Mouse (Mus musculus) embryonic facial prominence, embryonic 11.5 days (tissue): Measurements from ENCODE around the gene Aco1. TPM values are rescaled to one million over a fixed set of nuclear protein-coding genes. Genes with fewer than 3 reads are reported as not detected.

Experiments used
- ATAC-seq: fragments of 200-750 bp; cut with Nextera tagmentation; replicated peaks from 2 replicates; pipeline ENCODE4 v1.8.0; 2017; ENCODE audit warnings: low read depth; ENCODE audit not compliant: insufficient number of reproducible peaks, low FRiP score, low TSS enrichment
- DNase-seq: peaks from one replicate; pipeline ENCODE4 v3.0.0-alpha.2; 2015; ENCODE audit warnings: low spot score
- H3K27ac ChIP-seq: fragments of 300-500 bp; sonication (generic); replicated peaks from 2 replicates; pipeline ENCODE4 v1.5.1; 2014; ENCODE audit warnings: mild to moderate bottlenecking, low read depth, low read length, control low read depth
- H3K27me3 ChIP-seq: fragments of 300-500 bp; sonication (generic); 2 replicates; pipeline ENCODE4 v1.6.1; 2014; ENCODE audit warnings: mild to moderate bottlenecking, low read length, moderate library complexity, mixed read lengths; ENCODE audit not compliant: control insufficient read depth, insufficient read depth
- H3K36me3 ChIP-seq: fragments of 300-500 bp; sonication (generic); replicated peaks from 2 replicates; pipeline ENCODE4 v1.6.1; 2014; ENCODE audit warnings: low read depth, mild to moderate bottlenecking, low read length, moderate library complexity, mixed read lengths; ENCODE audit not compliant: control insufficient read depth, insufficient read depth
- H3K4me1 ChIP-seq: fragments of 300-500 bp; sonication (generic); 2 replicates; pipeline ENCODE4 v1.6.1; 2014; ENCODE audit warnings: low read length, mixed read lengths; ENCODE audit not compliant: control insufficient read depth, insufficient read depth
- H3K4me2 ChIP-seq: fragments of 300-500 bp; sonication (generic); 2 replicates; pipeline ENCODE4 v1.6.1; 2014; ENCODE audit warnings: low read depth, mild to moderate bottlenecking, control low read depth, low read length, moderate library complexity
- H3K4me3 ChIP-seq: fragments of 300-500 bp; sonication (generic); 2 replicates; pipeline ENCODE4 v1.5.1; 2014; ENCODE audit warnings: low read depth, low read length, control low read depth
- H3K9ac ChIP-seq: fragments of 300-500 bp; sonication (generic); replicated peaks from 2 replicates; pipeline ENCODE4 v1.6.1; 2014; ENCODE audit warnings: mild to moderate bottlenecking, control low read depth, low read length
- H3K9me3 ChIP-seq: fragments of 300-500 bp; sonication (generic); replicated peaks from 2 replicates; pipeline ENCODE4 v1.6.1; 2016; ENCODE audit warnings: mild to moderate bottlenecking, low read length, inconsistent platforms, mixed read lengths; ENCODE audit not compliant: control insufficient read depth
- WGBS: fragments of 180-500 bp; shearing (Covaris S2); extraction: QIAGEN DNeasy Blood & Tissue Kit; methylation state at CpG from one replicate; pipeline ENCODE4 v1.1.7; 2014; 5-methylcytosine and 5-hydroxymethylcytosine counted together
- polyA plus RNA-seq: library from polyadenylated mRNA; unstranded; fragments of >200 nt; fragmentation: Nextera tagmentation; extraction: Ambion mirVana; gene quantifications from 2 replicates; pipeline ENCODE4 v1.2.1, GENCODE M21; 2014

The Aco1 gene
- polyA plus RNA-seq, 1 experiment from 2014 or later, result 62.8 TPM

DNA sequence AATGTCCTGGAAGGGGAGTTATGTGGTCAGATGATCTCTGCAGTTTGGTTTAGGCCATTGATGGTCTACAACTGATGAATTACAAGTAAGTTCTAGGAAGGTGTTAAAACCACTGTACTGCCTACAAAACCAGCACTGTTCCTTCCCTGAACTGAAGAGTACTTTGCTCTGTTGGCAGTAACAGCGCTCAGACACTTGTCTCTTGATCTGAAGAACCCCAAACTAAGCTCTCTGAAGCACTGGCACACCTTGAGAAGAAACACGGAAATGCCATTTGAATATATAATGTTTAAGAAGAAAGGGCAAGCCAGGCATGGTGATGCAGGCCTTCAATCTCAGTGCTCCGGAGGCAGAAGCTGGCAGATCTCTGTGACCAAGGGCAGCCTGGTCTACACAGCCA lies 61.5 kb downstream of the Aco1 start:
- DNase-seq, result no peak
- 94% methylated on average over 3 of the region's 3 CpGs for WGBS
- Histone ChIP-seq H3K4me3 (no peak overlapping the region), H3K9ac (no peak overlapping the region), H3K36me3 (no peaks in the 10 kb centered on the region), H3K27me3 (no peaks in the 10 kb centered on the region), H3K27ac (no peak overlapping the region), H3K9me3 (no peaks in the 10 kb centered on the region), H3K4me1 (no peaks in the 10 kb centered on the region), H3K4me2 (no peak overlapping the region)
- no peak for ATAC-seq

DNA sequence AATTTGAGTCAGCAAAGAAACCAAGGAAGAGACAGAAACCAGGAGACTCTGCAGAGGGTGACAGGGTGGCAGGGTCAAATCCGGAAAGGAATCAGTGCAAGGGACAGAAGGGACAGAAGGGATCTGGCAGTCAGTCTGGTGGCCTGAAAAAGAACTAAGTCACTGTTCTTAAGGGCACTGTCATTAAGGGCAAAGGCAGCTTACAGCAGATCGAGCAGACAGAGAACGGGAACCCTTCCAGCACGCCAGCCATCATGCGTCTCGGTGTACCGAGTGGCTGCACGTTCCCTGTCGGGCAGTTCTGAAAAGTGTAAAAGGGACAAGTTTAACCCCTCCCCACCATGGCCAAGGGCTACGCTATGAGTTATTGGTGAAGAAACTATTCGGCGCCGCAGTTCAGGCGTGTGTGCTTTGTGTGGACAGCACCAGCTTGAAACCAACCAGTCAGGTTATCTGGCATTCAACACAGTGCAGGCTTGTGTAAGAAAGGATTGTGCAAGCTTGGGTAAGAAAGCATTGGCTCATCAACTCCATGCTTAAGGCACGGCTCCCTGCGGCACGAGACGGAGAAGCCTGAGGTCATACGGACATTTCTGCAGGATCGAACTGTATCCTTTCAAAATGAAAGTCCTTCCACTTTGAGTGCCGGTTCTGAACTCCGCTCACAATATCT lies 62.5 kb downstream of the Aco1 start:
- no peak overlapping the region for H3K9ac ChIP-seq
- no peak overlapping the region for H3K4me2 ChIP-seq
- H3K4me1 ChIP-seq, result no peaks in the 10 kb centered on the region
- WGBS, result 93% methylated on average over 22 of the region's 22 CpGs
- no peaks in the 10 kb centered on the region for H3K27me3 ChIP-seq
- no peaks in the 10 kb centered on the region for H3K36me3 ChIP-seq
- no peak overlapping the region for H3K27ac ChIP-seq
- no peaks in the 10 kb centered on the region for H3K9me3 ChIP-seq
- H3K4me3 ChIP-seq, result no peak overlapping the region
- ATAC-seq, result no peak
- no peak for DNase-seq

DNA sequence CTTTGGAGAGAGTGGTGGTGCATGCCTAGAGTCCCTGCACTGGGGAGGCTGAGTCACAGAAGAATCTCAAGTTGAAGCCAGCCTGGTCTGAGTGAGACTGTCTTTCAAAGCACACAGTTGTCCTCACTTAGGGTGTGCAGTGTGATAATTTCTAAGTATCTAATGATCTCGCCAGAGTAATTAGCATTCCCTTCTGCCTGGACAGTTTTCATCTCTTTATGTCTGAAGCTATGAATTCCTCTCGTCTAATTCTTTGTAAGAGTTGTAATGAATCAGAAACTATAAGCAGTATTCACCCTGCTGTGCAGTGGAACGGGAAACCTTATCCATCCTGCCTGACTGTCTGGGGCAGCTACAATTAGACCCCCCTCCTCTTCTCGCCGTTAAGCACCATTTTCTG lies 64.8 kb downstream of the Aco1 start:
- no peak overlapping the region for H3K27ac ChIP-seq
- 70% methylated on average over 5 of the region's 5 CpGs for WGBS
- ATAC-seq, result no peak

DNA sequence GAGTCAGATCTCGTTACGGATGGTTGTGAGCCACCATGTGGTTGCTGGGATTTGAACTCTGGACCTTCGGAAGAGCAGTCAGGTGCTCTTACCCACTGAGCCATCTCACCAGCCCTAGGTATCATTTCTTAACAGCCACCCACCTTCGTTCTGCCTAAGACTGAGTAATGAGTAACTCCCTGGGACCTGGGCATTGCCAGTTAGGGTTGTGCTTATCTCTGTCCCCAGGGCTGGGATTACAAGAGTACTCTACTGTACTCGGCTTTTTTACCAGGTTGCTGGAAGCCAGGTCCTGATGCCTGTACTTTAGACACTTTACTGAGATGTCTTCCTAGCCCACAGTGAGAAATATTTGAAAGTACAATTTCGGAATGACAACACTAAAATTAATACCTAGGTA lies 69.3 kb downstream of the Aco1 start:
- no peak for ATAC-seq
- no peak overlapping the region for H3K27ac ChIP-seq
- H3K9ac ChIP-seq, result no peak overlapping the region
- H3K27me3 ChIP-seq, result no peaks in the 10 kb centered on the region
- H3K36me3 ChIP-seq, result no peaks in the 10 kb centered on the region
- WGBS, result 96% methylated on average over 4 of the region's 6 CpGs
- no peak for DNase-seq
- no peak overlapping the region for H3K4me2 ChIP-seq
- no peak overlapping the region for H3K4me3 ChIP-seq
- no peaks in the 10 kb centered on the region for H3K4me1 ChIP-seq
- no peaks in the 10 kb centered on the region for H3K9me3 ChIP-seq

More for the DNA sequence above, 64.8 kb downstream of the Aco1 start:
- H3K4me2 ChIP-seq, result no peak overlapping the region
- H3K9me3 ChIP-seq, result no peaks in the 10 kb centered on the region
- H3K9ac ChIP-seq, result no peak overlapping the region
- H3K36me3 ChIP-seq, result no peaks in the 10 kb centered on the region
- no peak overlapping the region for H3K4me3 ChIP-seq
- H3K27me3 ChIP-seq, result no peaks in the 10 kb centered on the region
- no peaks in the 10 kb centered on the region for H3K4me1 ChIP-seq
- DNase-seq, result no peak

DNA sequence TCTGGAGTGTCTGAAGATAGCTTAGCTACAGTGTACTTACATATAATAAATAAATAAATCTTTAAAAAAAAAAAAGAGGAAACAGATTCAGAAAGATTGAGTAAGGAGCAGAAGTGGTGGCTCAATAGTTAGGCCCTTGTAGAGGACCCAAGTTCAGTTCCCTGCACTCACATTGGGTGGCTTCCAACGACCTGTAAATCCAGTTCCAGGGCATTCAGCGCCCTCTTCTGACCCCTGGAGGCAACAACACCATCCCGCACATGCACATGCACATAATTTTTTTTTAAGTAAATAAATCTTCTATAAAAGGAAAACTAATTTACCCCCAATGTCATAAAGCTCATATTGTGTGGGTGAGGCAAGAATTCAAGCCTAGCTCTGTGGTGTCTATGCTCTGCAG lies 75.0 kb downstream of the Aco1 start:
- no peaks in the 10 kb centered on the region for H3K4me1 ChIP-seq
- no peaks in the 10 kb centered on the region for H3K9me3 ChIP-seq
- WGBS, result 54% methylated on average over 3 of the region's 3 CpGs
- ATAC-seq, result no peak
- no peak overlapping the region for H3K4me3 ChIP-seq
- H3K36me3 ChIP-seq, result no peaks in the 10 kb centered on the region
- DNase-seq, result no peak
- no peak overlapping the region for H3K9ac ChIP-seq
- no peak overlapping the region for H3K4me2 ChIP-seq
- peaks cover 2% of the 10 kb centered on the region; the same call in 1 of the 2 replicates for H3K27me3 ChIP-seq
- H3K27ac ChIP-seq, result no peak overlapping the region

DNA sequence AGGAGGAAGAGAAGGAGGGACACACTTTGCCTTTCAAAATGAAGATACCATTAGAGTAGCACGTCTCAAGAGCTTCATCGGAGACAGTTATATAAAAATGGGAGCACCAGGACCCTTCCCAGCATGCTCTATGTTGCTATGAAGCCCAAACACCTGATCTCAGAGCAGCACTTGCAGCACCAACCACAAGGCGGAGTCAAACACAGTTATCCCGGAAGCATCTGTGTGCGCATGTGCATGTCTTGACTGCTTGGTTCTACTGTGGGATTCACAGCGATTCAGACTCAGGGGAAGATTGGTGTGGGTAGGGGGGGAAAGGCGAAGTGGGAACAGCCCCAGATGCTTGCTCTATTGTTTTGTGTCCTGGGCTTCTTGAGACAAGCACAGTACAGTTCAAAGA lies 75.5 kb downstream of the Aco1 start:
- 71% methylated on average over 7 of the region's 7 CpGs for WGBS
- peak; percentile 49 for DNase-seq

DNA sequence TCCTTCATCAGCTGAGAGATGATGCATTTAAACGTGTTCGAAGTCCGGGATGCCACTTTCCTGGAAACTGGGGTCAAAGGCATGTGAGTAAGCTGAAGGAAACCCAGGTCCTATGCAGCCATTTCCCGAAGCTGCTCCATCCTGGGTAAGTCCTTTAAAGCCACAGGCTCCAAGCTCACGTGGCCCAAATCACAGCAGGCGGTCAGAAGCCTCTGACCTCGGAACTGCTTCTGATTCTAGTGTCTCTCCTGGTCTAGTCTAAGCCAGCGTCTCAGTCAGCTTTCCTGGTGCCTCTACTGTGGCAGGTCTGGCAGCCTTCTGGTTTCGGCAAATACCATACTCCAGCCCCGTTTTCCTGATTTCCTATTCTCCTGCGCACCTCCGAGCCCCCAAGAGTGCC lies 77.6 kb downstream of the Aco1 start:
- Histone ChIP-seq H3K27me3 (peaks cover 2% of the 10 kb centered on the region; the same call in 1 of the 2 replicates), H3K4me1 (no peaks in the 10 kb centered on the region), H3K36me3 (no peaks in the 10 kb centered on the region), H3K4me3 (no peak overlapping the region), H3K4me2 (no peak overlapping the region), H3K9me3 (no peaks in the 10 kb centered on the region), H3K9ac (no peak overlapping the region), H3K27ac (no peak overlapping the region)
- DNase-seq, result no peak
- no peak for ATAC-seq
- WGBS, result 18% methylated on average over 12 of the region's 12 CpGs

More for the DNA sequence above, 75.5 kb downstream of the Aco1 start:
- Histone ChIP-seq H3K4me1 (no peaks in the 10 kb centered on the region), H3K9me3 (no peaks in the 10 kb centered on the region), H3K36me3 (no peaks in the 10 kb centered on the region), H3K27me3 (peaks cover 2% of the 10 kb centered on the region; the same call in 1 of the 2 replicates), H3K4me3 (no peak overlapping the region), H3K4me2 (no peak overlapping the region), H3K27ac (no peak overlapping the region), H3K9ac (no peak overlapping the region)
- ATAC-seq, result 0 out of 2 replicates have a peak, but pooled peaks have one; percentile 34

DNA sequence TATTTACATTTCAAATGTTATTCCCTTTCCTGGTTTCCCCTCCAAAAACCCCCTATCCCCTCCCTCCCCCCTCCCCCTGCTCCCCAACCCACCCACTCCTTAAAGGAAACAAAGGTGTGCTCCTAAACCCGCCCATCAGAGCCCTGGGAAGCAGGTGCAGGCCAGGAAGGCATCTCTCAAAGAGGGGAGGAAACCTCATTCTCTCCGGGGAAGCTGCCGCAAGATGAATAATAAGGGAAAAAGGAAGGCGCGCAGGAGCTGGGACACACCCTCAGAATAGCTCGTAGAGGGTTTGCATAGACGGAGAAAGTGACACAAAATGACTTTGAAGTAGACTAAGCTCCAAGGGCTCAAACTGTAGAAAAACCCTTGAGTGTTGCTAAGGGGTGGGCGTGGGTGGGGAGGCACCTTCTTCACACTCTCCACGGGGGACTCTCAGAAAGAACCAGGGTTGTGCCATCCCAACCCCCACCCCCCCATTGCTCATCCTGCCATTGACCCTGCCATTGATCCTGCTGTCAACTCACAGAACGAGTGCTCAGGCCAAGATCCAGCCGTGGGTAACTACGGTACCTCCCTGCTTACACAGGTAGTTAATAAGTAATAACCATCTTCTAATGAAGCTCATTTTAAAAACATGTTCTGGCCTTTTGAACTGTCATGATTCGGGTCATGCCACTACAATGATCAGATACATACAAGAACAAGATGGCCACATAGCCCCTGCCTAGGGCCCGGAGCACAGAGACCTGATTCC lies 78.3 kb downstream of the Aco1 start:
- WGBS, result 43% methylated on average over 14 of the region's 14 CpGs
- Histone ChIP-seq H3K27me3 (peaks cover 2% of the 10 kb centered on the region; the same call in 1 of the 2 replicates), H3K4me2 (no peak overlapping the region), H3K36me3 (no peaks in the 10 kb centered on the region), H3K4me1 (no peaks in the 10 kb centered on the region), H3K27ac (no peak overlapping the region), H3K9me3 (no peaks in the 10 kb centered on the region), H3K4me3 (no peak overlapping the region), H3K9ac (no peak overlapping the region)
- no peak for DNase-seq
- ATAC-seq, result no peak
